Mouse (Mus musculus): ENCODE measurements around the gene Anxa4. TPM values are rescaled to one million over a fixed set of nuclear protein-coding genes. Genes with fewer than 3 reads are reported as not detected.

The Anxa4 gene
- polyA plus RNA-seq, 1 experiment = 5.5 TPM

DNA sequence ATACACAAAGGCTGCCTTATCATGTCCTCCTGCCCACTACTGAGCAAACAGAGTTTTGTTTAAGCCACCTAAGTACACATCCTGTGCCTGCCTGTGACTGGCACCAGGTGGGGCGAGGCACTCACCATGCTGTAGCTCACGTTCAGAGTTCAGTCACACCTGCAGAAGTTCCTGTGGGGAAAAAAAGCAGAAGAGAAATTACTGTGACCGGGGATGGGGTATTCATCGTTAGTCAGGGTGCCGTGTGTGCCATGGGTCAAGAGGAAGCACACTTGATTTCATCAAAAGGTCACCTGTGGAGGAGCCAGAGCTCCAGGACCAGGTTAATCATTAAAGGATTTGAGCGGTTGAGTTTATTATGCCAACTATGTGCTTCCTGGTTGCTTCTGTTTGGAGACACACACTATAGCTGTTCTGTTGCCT, 27.7 kb downstream of the Anxa4 start:
- no peak for DNase-seq (ENCODE audit: extremely low spot score in 1 of 2, low spot score in 1 of 2)

- DNase-seq (ENCODE audit: extremely low spot score in 1 of 2, low spot score in 1 of 2) = no peak
Measured at GRCm38 (mm10) chr6:86754105-86754863, 39.1 kb downstream of the Anxa4 start.

DNA sequence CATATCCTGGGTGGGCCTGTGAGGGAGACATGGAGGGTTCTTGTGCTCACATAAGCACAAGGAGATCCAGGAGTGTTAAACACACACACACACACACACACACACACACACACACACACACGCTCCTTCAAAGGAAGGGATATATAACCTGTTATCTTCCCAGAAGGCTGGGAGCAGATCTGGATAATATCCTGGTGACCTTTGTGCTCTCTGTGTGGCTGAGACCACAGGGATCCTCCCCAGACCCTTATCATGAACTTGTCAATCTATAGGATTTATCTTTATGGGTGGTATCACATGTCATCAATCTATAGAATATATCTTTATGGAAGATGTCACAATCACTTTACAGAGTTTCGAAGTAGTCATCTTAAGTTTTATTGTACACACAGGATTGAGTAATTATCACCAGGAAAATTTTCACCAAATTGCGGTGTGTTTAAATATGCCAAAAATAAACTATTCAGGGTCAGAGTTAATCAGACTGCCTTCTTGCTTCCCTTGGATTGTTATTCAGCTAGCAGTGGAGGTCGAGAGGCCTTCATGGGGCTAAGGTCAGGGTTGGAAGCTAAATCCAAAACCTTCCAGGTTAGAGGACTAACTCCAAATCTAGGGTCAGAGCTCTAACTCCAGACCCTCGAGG, 40.4 kb downstream of the Anxa4 start:
- DNase-seq (ENCODE audit: extremely low spot score in 1 of 2, low spot score in 1 of 2) = no peak

GRCm38 (mm10) chr6:86750961-86751360, 42.4 kb downstream of the Anxa4 start:
- DNase-seq (ENCODE audit: extremely low spot score in 1 of 2, low spot score in 1 of 2) = no peak

DNA sequence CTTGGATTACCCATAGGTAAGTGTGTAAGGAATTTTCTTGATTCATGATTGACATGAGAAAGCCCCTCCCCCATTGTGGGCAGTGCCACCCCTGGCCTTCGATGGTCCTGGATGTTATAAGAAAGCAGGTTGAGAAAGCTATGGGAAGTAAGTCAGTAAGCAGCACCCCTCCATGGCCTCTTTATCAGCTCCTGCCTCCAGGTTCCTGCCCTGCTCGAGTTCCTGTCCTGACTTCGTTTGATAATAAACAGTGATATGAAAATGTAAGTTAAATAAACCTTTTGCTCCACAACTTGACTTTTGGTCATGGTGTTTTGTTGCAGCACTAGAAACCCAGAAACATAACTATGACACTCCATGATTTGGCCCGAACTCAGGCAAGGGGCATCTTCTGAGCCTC, 43.6 kb downstream of the Anxa4 start:
- DNase-seq (ENCODE audit: extremely low spot score in 1 of 2, low spot score in 1 of 2) = no peak

DNA sequence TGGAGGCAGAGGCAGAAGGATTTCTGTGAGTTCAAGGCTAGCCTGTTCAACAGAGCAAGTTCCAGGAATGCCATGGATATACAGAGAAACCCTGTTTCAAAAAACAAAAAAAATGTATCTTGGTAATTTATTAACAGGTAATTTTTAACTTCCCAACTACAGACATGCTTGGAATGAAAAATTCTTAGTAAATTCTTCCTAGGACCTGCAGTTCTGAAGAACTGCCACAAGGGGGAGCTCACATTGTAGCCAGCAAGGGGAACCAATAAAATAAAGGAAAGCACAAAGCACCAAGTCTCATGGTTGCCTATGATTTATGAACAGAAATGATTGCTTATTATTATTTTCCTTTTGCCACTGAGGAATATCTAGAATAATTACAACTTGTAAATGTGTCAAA, 46.2 kb downstream of the Anxa4 start:
- peak in 1 of 2 experiments; percentile 79 for DNase-seq (ENCODE audit: extremely low spot score in 1 of 2, low spot score in 1 of 2)

GRCm38 (mm10) chr6:86740652-86741051, 52.7 kb downstream of the Anxa4 start:
- no peak for DNase-seq (ENCODE audit: extremely low spot score in 1 of 2, low spot score in 1 of 2)

DNA sequence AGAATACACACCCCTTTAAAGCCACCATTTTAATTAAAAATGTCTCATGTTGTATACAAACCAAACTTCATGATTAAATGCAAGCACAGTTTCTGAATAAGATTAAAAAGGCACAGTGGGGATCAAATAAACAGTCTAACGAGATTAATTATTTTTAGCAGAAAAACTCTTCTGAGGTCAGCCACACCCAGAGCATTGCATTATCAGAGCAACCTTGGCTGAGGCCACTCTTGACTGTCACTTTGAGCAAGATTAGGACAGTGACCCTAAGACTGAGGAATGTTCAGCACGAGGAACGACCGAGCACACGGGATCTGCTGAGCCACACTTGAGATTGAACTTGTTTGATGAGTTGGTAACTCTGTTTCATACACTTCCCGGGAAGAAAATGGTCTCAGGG, 56.6 kb downstream of the Anxa4 start:
- DNase-seq (ENCODE audit: extremely low spot score in 1 of 2, low spot score in 1 of 2) = no peak

- no peak for DNase-seq (ENCODE audit: extremely low spot score in 1 of 2, low spot score in 1 of 2)
Measured at GRCm38 (mm10) chr6:86736313-86736712, 57.1 kb downstream of the Anxa4 start.

- peak; percentile 71 to 95 for DNase-seq (ENCODE audit: extremely low spot score in 1 of 2, low spot score in 1 of 2)
Measured at GRCm38 (mm10) chr6:86733183-86733876, 60.1 kb downstream of the Anxa4 start, which contains the start of gene Gmcl1. Gene Gmcl1, minus strand, starts transcription at chr6:86733383.

DNA sequence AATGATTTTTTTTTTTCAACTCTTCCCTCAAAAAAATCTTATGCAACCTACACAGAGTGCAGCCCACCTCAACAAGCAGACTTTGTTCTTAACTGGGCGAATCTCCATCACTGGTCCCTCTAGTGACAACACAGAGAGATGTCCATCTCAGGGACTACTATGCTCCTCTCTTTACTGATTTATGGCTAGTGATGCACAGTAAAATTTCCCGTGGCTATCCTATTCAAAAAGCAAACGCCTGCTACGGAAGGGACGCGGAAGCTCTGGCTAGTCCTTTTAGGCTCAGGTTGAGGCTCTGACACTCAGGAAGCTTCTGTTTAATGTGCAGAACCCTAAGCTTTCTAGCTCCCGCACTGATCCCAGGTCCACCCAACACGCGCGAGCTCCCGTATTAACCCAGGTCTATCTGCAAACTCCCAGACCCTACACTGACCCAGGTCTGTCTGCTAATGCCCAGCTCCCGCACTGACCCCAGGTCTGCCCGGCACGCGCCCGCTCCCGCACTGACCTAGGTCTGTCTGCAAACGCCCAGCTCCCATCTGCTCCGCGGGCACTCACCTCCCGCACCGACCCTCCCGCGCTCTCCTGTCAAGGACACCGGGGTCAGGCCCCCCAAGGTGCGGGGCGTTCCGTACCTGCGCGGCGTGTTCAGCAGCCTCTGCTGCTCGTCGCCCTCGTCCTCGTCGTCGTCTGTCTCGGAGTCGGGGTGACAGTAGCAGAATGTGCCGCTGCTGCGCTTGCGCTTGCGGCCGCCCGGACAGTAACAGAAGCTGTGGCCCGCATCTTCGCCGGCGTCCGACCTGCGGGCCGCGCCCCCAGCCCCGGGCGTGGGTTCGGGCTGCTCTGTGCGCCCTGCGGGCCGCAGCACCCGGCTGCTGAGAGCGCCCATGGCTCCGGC, 60.9 kb downstream of the Anxa4 start:
- peak in 1 of 2 experiments; percentile 50 for DNase-seq (ENCODE audit: extremely low spot score in 1 of 2, low spot score in 1 of 2)

DNA sequence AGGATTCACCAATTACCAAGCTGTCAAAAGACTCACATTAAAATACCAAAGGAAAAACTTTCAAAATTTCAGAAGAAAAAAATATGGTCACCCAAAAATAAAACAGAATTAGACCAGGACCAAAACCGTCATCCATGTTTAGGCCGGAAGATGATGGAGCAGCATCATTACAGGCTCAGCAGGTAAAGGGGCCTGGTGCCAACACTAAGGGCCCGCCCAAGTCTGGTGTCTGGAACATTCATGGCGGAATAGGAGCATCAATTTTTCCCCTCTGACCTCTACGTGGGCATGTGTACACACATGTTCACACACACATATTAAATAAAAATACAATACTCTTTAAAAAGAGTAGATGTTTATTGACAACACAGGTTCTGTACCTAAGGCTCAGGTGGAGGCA, 64.7 kb downstream of the Anxa4 start:
- no peak for DNase-seq (ENCODE audit: extremely low spot score in 1 of 2, low spot score in 1 of 2)

GRCm38 (mm10) chr6:86721977-86722376, 71.4 kb downstream of the Anxa4 start:
- peak in 1 of 2 experiments; percentile 23 for DNase-seq (ENCODE audit: extremely low spot score in 1 of 2, low spot score in 1 of 2)

DNA sequence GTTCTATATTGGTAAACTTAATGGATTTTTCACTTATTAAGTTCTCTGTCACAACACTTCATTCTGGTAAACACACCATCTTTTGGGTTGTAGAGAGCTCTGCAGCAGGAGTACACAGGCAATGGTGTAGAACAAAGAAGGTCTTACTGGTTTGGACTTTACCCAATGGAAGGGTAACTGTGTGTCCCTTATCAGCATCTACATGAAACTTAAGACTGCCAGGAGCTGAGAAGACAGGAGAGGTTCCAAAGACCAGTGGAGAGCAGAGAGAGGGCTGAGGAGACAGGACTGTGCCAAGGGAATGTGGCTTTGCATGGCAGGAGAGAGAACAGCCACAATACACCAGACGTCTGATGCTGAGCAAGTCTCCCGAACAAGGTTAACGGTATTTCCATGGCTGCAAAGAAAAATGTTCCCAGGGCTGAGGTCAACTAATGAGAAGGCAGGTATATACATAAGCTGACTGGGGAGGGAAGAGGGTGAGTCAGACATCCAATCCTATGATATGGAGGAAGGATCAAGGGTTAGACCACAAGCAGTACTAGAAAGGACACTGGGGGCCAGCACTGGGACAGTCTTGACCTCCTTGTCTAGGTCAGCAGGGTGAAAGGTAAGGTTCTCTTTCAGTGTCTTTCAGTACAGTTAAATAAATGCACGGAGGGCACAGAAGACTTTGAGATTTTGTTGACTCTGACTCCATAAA, 85.2 kb downstream of the Anxa4 start:
- no peak for DNase-seq (ENCODE audit: extremely low spot score in 1 of 2, low spot score in 1 of 2)

GRCm38 (mm10) chr6:86702577-86702976, 90.8 kb downstream of the Anxa4 start:
- no peak for DNase-seq (ENCODE audit: extremely low spot score in 1 of 2, low spot score in 1 of 2)

GRCm38 (mm10) chr6:86697903-86698302, 95.5 kb downstream of the Anxa4 start:
- DNase-seq (ENCODE audit: extremely low spot score in 1 of 2, low spot score in 1 of 2) = no peak

GRCm38 (mm10) chr6:86696213-86696612, 97.2 kb downstream of the Anxa4 start:
- no peak for DNase-seq (ENCODE audit: extremely low spot score in 1 of 2, low spot score in 1 of 2)

DNA sequence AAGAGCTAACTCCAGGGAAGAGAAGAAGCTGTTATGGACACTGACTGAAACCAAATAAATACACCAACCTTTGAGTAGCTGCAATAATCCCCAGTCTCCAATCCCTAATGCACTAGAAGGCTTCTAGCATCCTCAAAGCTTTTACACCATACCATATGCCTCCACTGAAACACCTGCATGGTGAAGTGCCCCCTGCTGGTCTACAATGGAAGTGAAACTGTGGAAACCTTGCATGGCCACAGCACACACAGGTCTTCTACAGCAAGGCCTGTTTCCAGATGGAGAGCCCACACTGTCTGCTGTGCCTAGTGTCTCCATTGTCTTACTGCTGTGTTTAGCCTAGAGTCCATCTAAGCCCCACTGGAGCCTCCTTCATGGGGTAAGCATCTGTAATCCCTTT, 98.9 kb downstream of the Anxa4 start:
- DNase-seq (ENCODE audit: extremely low spot score in 1 of 2, low spot score in 1 of 2) = peak in 1 of 2 experiments; percentile 77

- DNase-seq (ENCODE audit: extremely low spot score in 1 of 2, low spot score in 1 of 2) = no peak
Measured at GRCm38 (mm10) chr6:86689671-86690070, 103.7 kb downstream of the Anxa4 start.

DNA sequence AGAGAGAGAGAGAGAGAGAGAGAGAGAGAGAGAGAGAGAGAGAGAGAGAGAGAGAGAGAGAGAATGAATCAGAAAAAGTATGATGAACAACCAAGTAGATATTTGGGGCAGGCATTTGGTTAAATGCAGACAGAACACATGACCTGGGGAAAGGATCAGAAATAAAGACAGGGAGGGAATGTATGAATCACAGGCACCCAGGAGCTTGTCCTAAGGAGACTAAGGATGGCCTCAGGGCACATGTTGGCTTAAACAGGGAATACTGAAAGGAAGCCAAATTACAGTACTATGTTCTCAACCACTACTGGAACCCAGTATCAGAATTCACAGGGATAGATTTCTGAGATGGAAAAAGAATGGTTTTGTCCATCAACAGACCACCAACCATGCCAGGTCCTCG, 106.4 kb downstream of the Anxa4 start:
- DNase-seq (ENCODE audit: extremely low spot score in 1 of 2, low spot score in 1 of 2) = no peak
